Mouse (Mus musculus): ENCODE data around the gene Stk25.

- TF ChIP-seq CTCF (IDR thresholded peaks at IDR 0.05; ENCODE audit: low read depth) (no peak), EP300 (IDR thresholded peaks at IDR 0.05; ENCODE audit: low read depth) (no peak)
These were observed 54.5 kb downstream of the Stk25 start for GRCm38 (mm10) chr1:93603921-93604320.
